Mouse (Mus musculus) hematopoietic multipotent progenitor cell, adult 10-12 weeks (in vitro differentiated cells): ENCODE results near the gene Nubpl. TPM values are rescaled to one million over a fixed set of nuclear protein-coding genes. Genes with fewer than 3 reads are reported as not detected.

Experiments used
- polyA plus RNA-seq: library from polyadenylated mRNA; stranded (reverse); fragments of >175 nt; gene quantifications from 2 replicates; pipeline ENCODE4 v1.2.3, GENCODE M21; 2012; ENCODE audit warnings: low replicate concordance

Gene Nubpl
- polyA plus RNA-seq = 3.3 and 5.9 TPM in 2 replicates

DNA sequence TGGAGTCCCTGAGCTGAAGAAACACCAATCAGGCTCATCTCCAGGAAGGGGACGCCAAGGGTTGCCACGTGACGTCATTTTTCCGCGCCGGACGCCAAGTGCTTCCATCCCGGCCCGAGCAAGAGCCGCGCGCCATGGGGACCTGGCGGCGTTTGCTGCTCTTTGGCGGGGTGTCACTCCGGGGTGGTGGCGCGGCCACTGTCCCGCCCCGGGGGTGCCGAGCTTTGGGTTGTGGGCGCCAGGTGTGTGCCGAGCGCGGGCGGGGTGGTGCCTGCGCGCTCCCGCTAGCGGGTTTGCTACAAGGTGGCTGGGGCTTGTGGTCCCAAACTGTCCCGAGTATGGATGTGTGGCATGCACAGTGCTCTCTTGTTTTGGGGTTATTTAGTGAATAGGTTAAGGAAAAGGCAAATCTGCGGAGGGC is at the start of gene Nubpl:
Nubpl (plus strand) TSS at position 88 of the 421 bp plus-strand sequence.

Other genes with a start within 250 kb of the Nubpl start
- 0.75 and 3.5 TPM in 2 replicates for gene Heatr5a, start 126.4 kb upstream of the Nubpl start, polyA plus RNA-seq
- 1.2 and 3.3 TPM in 2 replicates for gene Dtd2, start 91.2 kb upstream of the Nubpl start, polyA plus RNA-seq
- not detected in 2 replicates for gene Gpr33, start 69.7 kb upstream of the Nubpl start, polyA plus RNA-seq